Mouse (Mus musculus): Measurements from ENCODE around the gene Zbtb8os. TPM values are rescaled to one million over a fixed set of nuclear protein-coding genes. Genes with fewer than 3 reads are reported as not detected.

Gene Zbtb8os
- polyA plus RNA-seq, 1 experiment from 2014 or later: 42.7 TPM

- Histone ChIP-seq H3K9me3 (ENCODE audit: control insufficient read depth, low read length) (no peaks in the 10 kb centered on the region), H3K4me3 (ENCODE audit: low read depth, low read length) (no peak overlapping the region), H3K4me2 (replicated peaks; ENCODE audit: low read depth, low read length) (no peak overlapping the region), H3K27me3 (ENCODE audit: control insufficient read depth, insufficient read depth, low read length) (no peaks in the 10 kb centered on the region), H3K36me3 (ENCODE audit: control insufficient read depth, insufficient read depth, low read length) (no peaks in the 10 kb centered on the region), H3K4me1 (replicated peaks; ENCODE audit: control insufficient read depth, insufficient read depth, low read length) (no peaks in the 10 kb centered on the region), H3K9ac (ENCODE audit: low read depth, low read length) (no peak overlapping the region), H3K27ac (ENCODE audit: low read depth, low read length) (no peak overlapping the region)
- WGBS: 81% methylated on average over 5 of the region's 5 CpGs
- no peak for ATAC-seq (ENCODE audit: low FRiP score)
- DNase-seq (ENCODE audit: low spot score): no peak
These were observed 27.3 kb downstream of the Zbtb8os start for GRCm38 (mm10) chr4:129362771-129363170.

GRCm38 (mm10) chr4:129363463-129363862 lies 28.0 kb downstream of the Zbtb8os start:
- ATAC-seq (ENCODE audit: low FRiP score) (no peak), DNase-seq (ENCODE audit: low spot score) (no peak)
- no peak overlapping the region for H3K9ac ChIP-seq (ENCODE audit: low read depth, low read length)
- H3K4me1 ChIP-seq (replicated peaks; ENCODE audit: control insufficient read depth, insufficient read depth, low read length): no peaks in the 10 kb centered on the region
- no peak overlapping the region for H3K4me3 ChIP-seq (ENCODE audit: low read depth, low read length)
- no peak overlapping the region for H3K27ac ChIP-seq (ENCODE audit: low read depth, low read length)
- no peak overlapping the region for H3K4me2 ChIP-seq (replicated peaks; ENCODE audit: low read depth, low read length)
- no peaks in the 10 kb centered on the region for H3K36me3 ChIP-seq (ENCODE audit: control insufficient read depth, insufficient read depth, low read length)
- H3K9me3 ChIP-seq (ENCODE audit: control insufficient read depth, low read length): no peaks in the 10 kb centered on the region
- no peaks in the 10 kb centered on the region for H3K27me3 ChIP-seq (ENCODE audit: control insufficient read depth, insufficient read depth, low read length)
- WGBS: 95% methylated on average over 9 of the region's 9 CpGs

- no peak overlapping the region for H3K4me2 ChIP-seq (replicated peaks; ENCODE audit: low read depth, low read length)
- no peak for DNase-seq (ENCODE audit: low spot score)
- H3K27me3 ChIP-seq (ENCODE audit: control insufficient read depth, insufficient read depth, low read length): no peaks in the 10 kb centered on the region
- H3K36me3 ChIP-seq (ENCODE audit: control insufficient read depth, insufficient read depth, low read length): no peaks in the 10 kb centered on the region
- no peak overlapping the region for H3K9ac ChIP-seq (ENCODE audit: low read depth, low read length)
- H3K4me1 ChIP-seq (replicated peaks; ENCODE audit: control insufficient read depth, insufficient read depth, low read length): no peaks in the 10 kb centered on the region
- WGBS: 90% methylated on average over 3 of the region's 3 CpGs
- H3K27ac ChIP-seq (ENCODE audit: low read depth, low read length): no peak overlapping the region
- H3K4me3 ChIP-seq (ENCODE audit: low read depth, low read length): no peak overlapping the region
- ATAC-seq (ENCODE audit: low FRiP score): no peak
- H3K9me3 ChIP-seq (ENCODE audit: control insufficient read depth, low read length): no peaks in the 10 kb centered on the region
These were observed 28.9 kb downstream of the Zbtb8os start for GRCm38 (mm10) chr4:129364379-129364778.

- Histone ChIP-seq H3K27me3 (ENCODE audit: control insufficient read depth, insufficient read depth, low read length) (no peaks in the 10 kb centered on the region), H3K36me3 (ENCODE audit: control insufficient read depth, insufficient read depth, low read length) (no peaks in the 10 kb centered on the region), H3K4me1 (replicated peaks; ENCODE audit: control insufficient read depth, insufficient read depth, low read length) (no peaks in the 10 kb centered on the region), H3K4me3 (ENCODE audit: low read depth, low read length) (no peak overlapping the region), H3K27ac (ENCODE audit: low read depth, low read length) (no peak overlapping the region), H3K4me2 (replicated peaks; ENCODE audit: low read depth, low read length) (no peak overlapping the region), H3K9me3 (ENCODE audit: control insufficient read depth, low read length) (no peaks in the 10 kb centered on the region), H3K9ac (ENCODE audit: low read depth, low read length) (no peak overlapping the region)
- no peak for ATAC-seq (ENCODE audit: low FRiP score)
- DNase-seq (ENCODE audit: low spot score): no peak
- 94% methylated on average over 5 of the region's 5 CpGs for WGBS
These were observed 29.7 kb downstream of the Zbtb8os start for GRCm38 (mm10) chr4:129365224-129365623.

DNA sequence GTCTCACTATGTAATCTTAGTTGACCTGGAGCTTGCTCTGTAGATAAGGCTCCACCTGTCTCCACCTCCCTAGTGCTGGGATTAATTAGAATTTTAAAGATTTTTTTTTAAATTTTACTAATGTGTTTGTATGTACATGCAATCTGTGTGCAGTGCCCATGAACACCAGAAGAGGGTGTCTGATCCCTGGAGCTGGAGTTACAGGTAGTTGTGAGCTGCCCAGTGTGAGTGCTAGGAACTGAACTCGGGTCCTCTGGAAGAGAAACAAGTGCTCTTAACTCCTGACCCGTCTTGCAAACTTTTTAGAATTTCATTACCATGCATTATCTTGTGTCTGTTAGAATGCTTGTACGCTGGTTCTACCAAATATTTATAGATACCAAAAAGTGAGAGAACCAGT lies 35.9 kb downstream of the Zbtb8os start:
- no peak for ATAC-seq (ENCODE audit: low FRiP score)
- Histone ChIP-seq H3K36me3 (ENCODE audit: control insufficient read depth, insufficient read depth, low read length) (no peaks in the 10 kb centered on the region), H3K4me3 (ENCODE audit: low read depth, low read length) (no peak overlapping the region), H3K4me1 (replicated peaks; ENCODE audit: control insufficient read depth, insufficient read depth, low read length) (no peaks in the 10 kb centered on the region), H3K9ac (ENCODE audit: low read depth, low read length) (no peak overlapping the region), H3K27me3 (ENCODE audit: control insufficient read depth, insufficient read depth, low read length) (no peaks in the 10 kb centered on the region; the same call in 1 of the 2 replicates), H3K4me2 (replicated peaks; ENCODE audit: low read depth, low read length) (no peak overlapping the region), H3K27ac (ENCODE audit: low read depth, low read length) (no peak overlapping the region), H3K9me3 (ENCODE audit: control insufficient read depth, low read length) (no peaks in the 10 kb centered on the region)
- 93% methylated on average over 3 of the region's 3 CpGs for WGBS
- no peak for DNase-seq (ENCODE audit: low spot score)

- no peak overlapping the region for H3K4me3 ChIP-seq (ENCODE audit: low read depth, low read length)
- no peak overlapping the region for H3K9ac ChIP-seq (ENCODE audit: low read depth, low read length)
- WGBS: 49% methylated on average over 8 of the region's 8 CpGs
- no peak overlapping the region for H3K4me2 ChIP-seq (replicated peaks; ENCODE audit: low read depth, low read length)
- no peak overlapping the region for H3K27ac ChIP-seq (ENCODE audit: low read depth, low read length)
- ATAC-seq (ENCODE audit: low FRiP score) (no peak), DNase-seq (ENCODE audit: low spot score) (no peak)
- no peaks in the 10 kb centered on the region for H3K36me3 ChIP-seq (ENCODE audit: control insufficient read depth, insufficient read depth, low read length)
- H3K4me1 ChIP-seq (replicated peaks; ENCODE audit: control insufficient read depth, insufficient read depth, low read length): no peaks in the 10 kb centered on the region
- H3K27me3 ChIP-seq (ENCODE audit: control insufficient read depth, insufficient read depth, low read length): no peaks in the 10 kb centered on the region; the same call in 1 of the 2 replicates
- H3K9me3 ChIP-seq (ENCODE audit: control insufficient read depth, low read length): no peaks in the 10 kb centered on the region
These were observed 37.9 kb downstream of the Zbtb8os start for GRCm38 (mm10) chr4:129373202-129373976.

DNA sequence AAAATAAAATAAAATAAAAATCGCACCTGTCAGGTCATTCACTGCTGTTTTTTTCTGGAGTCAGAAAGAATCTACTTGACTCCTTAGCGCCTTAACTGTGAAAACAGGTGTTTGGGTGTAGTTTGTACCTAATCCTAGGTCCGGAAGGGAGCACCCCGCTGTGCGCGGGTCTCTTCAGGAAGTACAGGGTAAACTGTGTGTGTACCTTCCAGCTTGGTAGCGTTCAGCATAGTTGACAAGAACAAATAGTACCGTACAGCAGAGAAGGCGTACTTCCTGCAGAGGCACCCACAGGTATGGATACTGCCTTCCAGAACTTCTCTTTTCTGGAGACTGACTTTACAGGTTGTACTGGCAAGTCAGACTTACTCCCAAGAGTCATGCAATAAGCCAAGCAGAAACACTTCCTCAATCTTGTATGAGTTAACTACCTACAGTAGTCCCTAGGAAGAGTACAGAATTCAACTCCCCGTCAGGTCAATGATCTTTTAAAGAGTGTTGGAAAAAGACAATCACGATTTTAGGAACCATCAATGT lies 38.8 kb downstream of the Zbtb8os start:
- DNase-seq (ENCODE audit: low spot score) (no peak), ATAC-seq (ENCODE audit: low FRiP score) (no peak)
- no peaks in the 10 kb centered on the region for H3K4me1 ChIP-seq (replicated peaks; ENCODE audit: control insufficient read depth, insufficient read depth, low read length)
- H3K36me3 ChIP-seq (ENCODE audit: control insufficient read depth, insufficient read depth, low read length): no peaks in the 10 kb centered on the region
- no peak overlapping the region for H3K9ac ChIP-seq (ENCODE audit: low read depth, low read length)
- H3K27ac ChIP-seq (ENCODE audit: low read depth, low read length): no peak overlapping the region
- no peak overlapping the region for H3K4me3 ChIP-seq (ENCODE audit: low read depth, low read length)
- no peaks in the 10 kb centered on the region; the same call in 1 of the 2 replicates for H3K27me3 ChIP-seq (ENCODE audit: control insufficient read depth, insufficient read depth, low read length)
- H3K4me2 ChIP-seq (replicated peaks; ENCODE audit: low read depth, low read length): no peak overlapping the region
- 49% methylated on average over 11 of the region's 11 CpGs for WGBS
- no peaks in the 10 kb centered on the region for H3K9me3 ChIP-seq (ENCODE audit: control insufficient read depth, low read length)

DNA sequence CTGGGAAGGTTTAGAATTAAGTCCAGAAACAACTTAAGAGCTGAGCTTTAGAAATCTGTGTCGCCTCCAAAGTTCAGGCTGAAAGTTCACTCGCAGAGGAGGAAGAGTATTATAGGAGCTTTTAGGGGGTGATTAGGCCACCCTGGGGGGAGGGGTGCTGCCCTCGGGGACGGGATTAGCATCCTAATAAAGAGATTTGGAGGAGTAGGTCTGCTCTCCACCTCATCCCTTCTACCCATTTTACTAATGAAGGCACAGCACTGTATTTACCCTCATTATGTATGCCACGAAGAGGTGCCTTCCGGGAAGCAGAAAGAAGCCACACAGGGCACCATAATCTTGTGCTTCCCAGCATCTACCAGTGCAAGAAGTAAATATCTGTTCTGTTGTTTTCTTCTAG lies 39.5 kb downstream of the Zbtb8os start:
- Histone ChIP-seq H3K4me2 (replicated peaks; ENCODE audit: low read depth, low read length) (no peak overlapping the region), H3K9ac (ENCODE audit: low read depth, low read length) (no peak overlapping the region), H3K9me3 (ENCODE audit: control insufficient read depth, low read length) (no peaks in the 10 kb centered on the region), H3K4me3 (ENCODE audit: low read depth, low read length) (no peak overlapping the region), H3K27me3 (ENCODE audit: control insufficient read depth, insufficient read depth, low read length) (no peaks in the 10 kb centered on the region; the same call in 1 of the 2 replicates), H3K36me3 (ENCODE audit: control insufficient read depth, insufficient read depth, low read length) (no peaks in the 10 kb centered on the region), H3K4me1 (replicated peaks; ENCODE audit: control insufficient read depth, insufficient read depth, low read length) (no peaks in the 10 kb centered on the region), H3K27ac (ENCODE audit: low read depth, low read length) (no peak overlapping the region)
- ATAC-seq (ENCODE audit: low FRiP score) (no peak), DNase-seq (ENCODE audit: low spot score) (no peak)
- 19% methylated on average over 6 of the region's 6 CpGs for WGBS

GRCm38 (mm10) chr4:129375821-129376220 lies 40.3 kb downstream of the Zbtb8os start:
- no peaks in the 10 kb centered on the region; the same call in 1 of the 2 replicates for H3K27me3 ChIP-seq (ENCODE audit: control insufficient read depth, insufficient read depth, low read length)
- no peaks in the 10 kb centered on the region for H3K9me3 ChIP-seq (ENCODE audit: control insufficient read depth, low read length)
- DNase-seq (ENCODE audit: low spot score): no peak
- H3K4me3 ChIP-seq (ENCODE audit: low read depth, low read length): no peak overlapping the region; the same call in 1 of the 2 replicates
- ATAC-seq (ENCODE audit: low FRiP score): no peak
- H3K4me2 ChIP-seq (replicated peaks; ENCODE audit: low read depth, low read length): no peak overlapping the region
- H3K27ac ChIP-seq (ENCODE audit: low read depth, low read length): no peak overlapping the region
- WGBS: 79% methylated on average over 5 of the region's 5 CpGs
- H3K4me1 ChIP-seq (replicated peaks; ENCODE audit: control insufficient read depth, insufficient read depth, low read length): no peaks in the 10 kb centered on the region
- H3K9ac ChIP-seq (ENCODE audit: low read depth, low read length): no peak overlapping the region
- H3K36me3 ChIP-seq (ENCODE audit: control insufficient read depth, insufficient read depth, low read length): no peaks in the 10 kb centered on the region

All from hindbrain, embryonic 11.5 days (tissue).